Mouse (Mus musculus): ENCODE data around the gene Lct.

- TF ChIP-seq POLR2A (IDR thresholded peaks at IDR 0.05; ENCODE audit: low read depth, low read length) (peak; percentile 37; the same call in 1 of the 2 replicates), CTCF (IDR thresholded peaks at IDR 0.05; ENCODE audit: extremely low read depth, insufficient read depth, insufficient read length, insufficient replicate concordance) (no peak)
These were observed 31.6 kb upstream of the Lct start, which contains the start of gene Mcm6 for GRCm38 (mm10) chr1:128359554-128360376.
